Mouse (Mus musculus): ENCODE measurements around the gene Fam49a. TPM values are rescaled to one million over a fixed set of nuclear protein-coding genes. Genes with fewer than 3 reads are reported as not detected.
"Not testable (repeated sequence)": the region's sequence is repeated elsewhere in the genome, so short reads cannot be mapped to it uniquely, and the experiment has no call there.

The Fam49a gene
- polyA plus RNA-seq, 1 experiment from 2014 or later, result 131 TPM

GRCm38 (mm10) chr12:12230031-12230557 lies 31.8 kb upstream of the Fam49a start:
- H3K9me3 ChIP-seq (replicated peaks; ENCODE audit: control insufficient read depth, low read length), result no peaks in the 10 kb centered on the region
- ATAC-seq, result no peak
- DNase-seq (ENCODE audit: low spot score), result no peak

GRCm38 (mm10) chr12:12232097-12232496 lies 29.8 kb upstream of the Fam49a start:
- Histone ChIP-seq H3K4me1 (ENCODE audit: control insufficient read depth, insufficient read depth, low read length) (no peaks in the 10 kb centered on the region), H3K9ac (ENCODE audit: low read length) (no peak overlapping the region), H3K36me3 (ENCODE audit: control insufficient read depth, insufficient read depth, low read length) (no peaks in the 10 kb centered on the region), H3K4me3 (ENCODE audit: low read depth, low read length) (no peak overlapping the region), H3K9me3 (replicated peaks; ENCODE audit: control insufficient read depth, low read length) (no peaks in the 10 kb centered on the region), H3K27me3 (replicated peaks; ENCODE audit: control insufficient read depth, insufficient read depth, low read length) (no peaks in the 10 kb centered on the region), H3K4me2 (ENCODE audit: low read length) (no peak overlapping the region), H3K27ac (ENCODE audit: low read depth, low read length) (no peak overlapping the region)
- DNase-seq (ENCODE audit: low spot score) (no peak), ATAC-seq (no peak)
- WGBS, result 89% methylated on average over 4 of the region's 4 CpGs

More at GRCm38 (mm10) chr12:12230031-12230557, 31.8 kb upstream of the Fam49a start:
- H3K4me2 ChIP-seq (ENCODE audit: low read length), result no peak overlapping the region
- H3K9ac ChIP-seq (ENCODE audit: low read length), result no peak overlapping the region
- no peak overlapping the region for H3K27ac ChIP-seq (ENCODE audit: low read depth, low read length)
- H3K4me1 ChIP-seq (ENCODE audit: control insufficient read depth, insufficient read depth, low read length), result peaks cover 3% of the 10 kb centered on the region; the same call in 1 of the 2 replicates
- no peak overlapping the region for H3K4me3 ChIP-seq (ENCODE audit: low read depth, low read length)
- no peaks in the 10 kb centered on the region for H3K27me3 ChIP-seq (replicated peaks; ENCODE audit: control insufficient read depth, insufficient read depth, low read length)
- H3K36me3 ChIP-seq (ENCODE audit: control insufficient read depth, insufficient read depth, low read length), result no peaks in the 10 kb centered on the region

- Histone ChIP-seq H3K4me2 (ENCODE audit: low read length) (no peak overlapping the region), H3K9ac (ENCODE audit: low read length) (no peak overlapping the region), H3K9me3 (replicated peaks; ENCODE audit: control insufficient read depth, low read length) (no peaks in the 10 kb centered on the region), H3K27me3 (replicated peaks; ENCODE audit: control insufficient read depth, insufficient read depth, low read length) (no peaks in the 10 kb centered on the region), H3K27ac (ENCODE audit: low read depth, low read length) (no peak overlapping the region), H3K36me3 (ENCODE audit: control insufficient read depth, insufficient read depth, low read length) (no peaks in the 10 kb centered on the region), H3K4me1 (ENCODE audit: control insufficient read depth, insufficient read depth, low read length) (no peaks in the 10 kb centered on the region), H3K4me3 (ENCODE audit: low read depth, low read length) (no peak overlapping the region)
- ATAC-seq, result peak; percentile 50; the same call in 1 of the 2 replicates
- 50% methylated on average over 5 of the region's 5 CpGs for WGBS
- DNase-seq (ENCODE audit: low spot score), result no peak
Measured at GRCm38 (mm10) chr12:12236978-12237377, 25.0 kb upstream of the Fam49a start.

- no peaks in the 10 kb centered on the region for H3K27me3 ChIP-seq (replicated peaks; ENCODE audit: control insufficient read depth, insufficient read depth, low read length)
- no peaks in the 10 kb centered on the region for H3K36me3 ChIP-seq (ENCODE audit: control insufficient read depth, insufficient read depth, low read length)
- no peak overlapping the region for H3K4me2 ChIP-seq (ENCODE audit: low read length)
- H3K9me3 ChIP-seq (replicated peaks; ENCODE audit: control insufficient read depth, low read length), result no peaks in the 10 kb centered on the region
- H3K27ac ChIP-seq (ENCODE audit: low read depth, low read length), result no peak overlapping the region
- no peaks in the 10 kb centered on the region for H3K4me1 ChIP-seq (ENCODE audit: control insufficient read depth, insufficient read depth, low read length)
- H3K4me3 ChIP-seq (ENCODE audit: low read depth, low read length), result no peak overlapping the region
- 65% methylated on average over 3 of the region's 3 CpGs for WGBS
- no peak for DNase-seq (ENCODE audit: low spot score)
- H3K9ac ChIP-seq (ENCODE audit: low read length), result no peak overlapping the region
- no peak for ATAC-seq
Measured at GRCm38 (mm10) chr12:12239502-12239901, 22.4 kb upstream of the Fam49a start.

- H3K4me3 ChIP-seq (ENCODE audit: low read depth, low read length), result no peak overlapping the region
- no peaks in the 10 kb centered on the region for H3K9me3 ChIP-seq (replicated peaks; ENCODE audit: control insufficient read depth, low read length)
- H3K27ac ChIP-seq (ENCODE audit: low read depth, low read length), result no peak overlapping the region
- 77% methylated on average over 3 of the region's 3 CpGs for WGBS
- H3K36me3 ChIP-seq (ENCODE audit: control insufficient read depth, insufficient read depth, low read length), result no peaks in the 10 kb centered on the region
- H3K27me3 ChIP-seq (replicated peaks; ENCODE audit: control insufficient read depth, insufficient read depth, low read length), result no peaks in the 10 kb centered on the region
- no peak overlapping the region for H3K4me2 ChIP-seq (ENCODE audit: low read length)
- ATAC-seq (no peak), DNase-seq (ENCODE audit: low spot score) (no peak)
- no peak overlapping the region for H3K9ac ChIP-seq (ENCODE audit: low read length)
- no peaks in the 10 kb centered on the region for H3K4me1 ChIP-seq (ENCODE audit: control insufficient read depth, insufficient read depth, low read length)
Measured at GRCm38 (mm10) chr12:12243148-12243547, 18.8 kb upstream of the Fam49a start.

GRCm38 (mm10) chr12:12247023-12247422 lies 14.9 kb upstream of the Fam49a start:
- H3K4me2 ChIP-seq (ENCODE audit: low read length); H3K36me3 ChIP-seq (ENCODE audit: control insufficient read depth, insufficient read depth, low read length); H3K27ac ChIP-seq (ENCODE audit: low read depth, low read length); H3K27me3 ChIP-seq (replicated peaks; ENCODE audit: control insufficient read depth, insufficient read depth, low read length); ATAC-seq; H3K9ac ChIP-seq (ENCODE audit: low read length); H3K4me1 ChIP-seq (ENCODE audit: control insufficient read depth, insufficient read depth, low read length); H3K4me3 ChIP-seq (ENCODE audit: low read depth, low read length); H3K9me3 ChIP-seq (replicated peaks; ENCODE audit: control insufficient read depth, low read length); DNase-seq (ENCODE audit: low spot score): not testable (repeated sequence)
- WGBS, result 93% methylated on average over 4 of the region's 4 CpGs

- WGBS, result 66% methylated on average over 2 of the region's 2 CpGs
- DNase-seq (ENCODE audit: low spot score), result no peak
- H3K4me3 ChIP-seq (ENCODE audit: low read depth, low read length), result no peak overlapping the region
Measured at GRCm38 (mm10) chr12:12249521-12249920, 12.4 kb upstream of the Fam49a start.

GRCm38 (mm10) chr12:12253526-12253925 lies 8.4 kb upstream of the Fam49a start:
- whole genome bisulfite sequencing, result 57% methylated on average over 5 of the region's 5 CpGs
- Histone ChIP-seq H3K9ac (ENCODE audit: low read length) (no peak overlapping the region), H3K4me1 (ENCODE audit: control insufficient read depth, insufficient read depth, low read length) (no peaks in the 10 kb centered on the region; the same call in 1 of the 2 replicates), H3K4me2 (ENCODE audit: low read length) (no peak overlapping the region), H3K4me3 (ENCODE audit: low read depth, low read length) (no peak overlapping the region), H3K27ac (ENCODE audit: low read depth, low read length) (no peak overlapping the region; the same call in 1 of the 2 replicates), H3K36me3 (ENCODE audit: control insufficient read depth, insufficient read depth, low read length) (no peaks in the 10 kb centered on the region), H3K9me3 (replicated peaks; ENCODE audit: control insufficient read depth, low read length) (no peaks in the 10 kb centered on the region), H3K27me3 (replicated peaks; ENCODE audit: control insufficient read depth, insufficient read depth, low read length) (no peaks in the 10 kb centered on the region)
- peak; percentile 77 for ATAC-seq
- DNase-seq (ENCODE audit: low spot score), result peak; percentile 79

More at GRCm38 (mm10) chr12:12249521-12249920, 12.4 kb upstream of the Fam49a start:
- no peaks in the 10 kb centered on the region for H3K36me3 ChIP-seq (ENCODE audit: control insufficient read depth, insufficient read depth, low read length)
- no peak overlapping the region for H3K4me2 ChIP-seq (ENCODE audit: low read length)
- H3K27ac ChIP-seq (ENCODE audit: low read depth, low read length), result no peak overlapping the region
- no peaks in the 10 kb centered on the region; the same call in 1 of the 2 replicates for H3K4me1 ChIP-seq (ENCODE audit: control insufficient read depth, insufficient read depth, low read length)
- no peak for ATAC-seq
- no peak overlapping the region for H3K9ac ChIP-seq (ENCODE audit: low read length)
- no peaks in the 10 kb centered on the region for H3K27me3 ChIP-seq (replicated peaks; ENCODE audit: control insufficient read depth, insufficient read depth, low read length)
- H3K9me3 ChIP-seq (replicated peaks; ENCODE audit: control insufficient read depth, low read length), result no peaks in the 10 kb centered on the region

GRCm38 (mm10) chr12:12254139-12254538 lies 7.8 kb upstream of the Fam49a start:
- peak; percentile 91 for ATAC-seq
- H3K36me3 ChIP-seq (ENCODE audit: control insufficient read depth, insufficient read depth, low read length), result no peaks in the 10 kb centered on the region

More at GRCm38 (mm10) chr12:12254139-12254538, 7.8 kb upstream of the Fam49a start:
- Histone ChIP-seq H3K27ac (ENCODE audit: low read depth, low read length) (peak overlapping the region; percentile 35; the same call in 1 of the 2 replicates), H3K4me3 (ENCODE audit: low read depth, low read length) (no peak overlapping the region), H3K9ac (ENCODE audit: low read length) (no peak overlapping the region), H3K4me2 (ENCODE audit: low read length) (no peak overlapping the region), H3K27me3 (replicated peaks; ENCODE audit: control insufficient read depth, insufficient read depth, low read length) (no peaks in the 10 kb centered on the region), H3K9me3 (replicated peaks; ENCODE audit: control insufficient read depth, low read length) (no peaks in the 10 kb centered on the region), H3K4me1 (ENCODE audit: control insufficient read depth, insufficient read depth, low read length) (no peaks in the 10 kb centered on the region; the same call in 1 of the 2 replicates)
- 67% methylated on average over 4 of the region's 4 CpGs for WGBS
- peak; percentile 74 for DNase-seq (ENCODE audit: low spot score)
